Mouse (Mus musculus) C2C12 (cell line): Measurements from ENCODE around the gene Nbr1.
"Not testable (repeated sequence)": the region's sequence is repeated elsewhere in the genome, so short reads cannot be mapped to it uniquely, and the experiment has no call there.

Experiments used
- CEBPB ChIP-seq: IDR thresholded peaks from one replicate; pipeline ENCODE4 v1.6.1; 2011; ENCODE audit warnings: low read depth, mild to moderate bottlenecking, control low read depth, moderate library complexity
- CTCF ChIP-seq: IDR thresholded peaks from one replicate; pipeline ENCODE4 v1.5.1; 2011; ENCODE audit not compliant: control insufficient read depth, insufficient read depth, insufficient read length
- MYOD1 ChIP-seq: IDR thresholded peaks from one replicate; pipeline ENCODE4 v1.6.1; 2011; ENCODE audit warnings: low read depth; ENCODE audit not compliant: control insufficient read depth, insufficient read length
- MYOG ChIP-seq: IDR thresholded peaks from one replicate; pipeline ENCODE4 v1.6.1; 2011; ENCODE audit not compliant: control insufficient read depth, insufficient read length; ENCODE audit errors: extremely low read depth
- USF1 ChIP-seq: IDR thresholded peaks from one replicate; pipeline ENCODE4 v1.6.1; 2011; ENCODE audit warnings: low read depth, mild to moderate bottlenecking, control low read depth, moderate library complexity

- not testable (repeated sequence) for TF ChIP-seq CEBPB, CTCF, USF1, MYOD1, MYOG
Measured at GRCm38 (mm10) chr11:101628733-101629417, 76.9 kb downstream of the Nbr1 start.
